Mouse (Mus musculus) layer of hippocampus, adult 9-10 months (tissue): ENCODE results near the gene Tex21.
"Not testable (repeated sequence)": the region's sequence is repeated elsewhere in the genome, so short reads cannot be mapped to it uniquely, and the experiment has no call there.

ENCODE experiments used
- DNase-seq: peaks from one replicate; pipeline ENCODE4 v3.0.0; 2022; ENCODE audit warnings: low spot score

Gene Tex21

GRCm38 (mm10) chr12:76195912-76196708 lies 50.4 kb downstream of the Tex21 start:
- DNase-seq, result peak; percentile 10

- DNase-seq, result no peak
Observed at GRCm38 (mm10) chr12:76194526-76194925, 52.0 kb downstream of the Tex21 start.

DNA sequence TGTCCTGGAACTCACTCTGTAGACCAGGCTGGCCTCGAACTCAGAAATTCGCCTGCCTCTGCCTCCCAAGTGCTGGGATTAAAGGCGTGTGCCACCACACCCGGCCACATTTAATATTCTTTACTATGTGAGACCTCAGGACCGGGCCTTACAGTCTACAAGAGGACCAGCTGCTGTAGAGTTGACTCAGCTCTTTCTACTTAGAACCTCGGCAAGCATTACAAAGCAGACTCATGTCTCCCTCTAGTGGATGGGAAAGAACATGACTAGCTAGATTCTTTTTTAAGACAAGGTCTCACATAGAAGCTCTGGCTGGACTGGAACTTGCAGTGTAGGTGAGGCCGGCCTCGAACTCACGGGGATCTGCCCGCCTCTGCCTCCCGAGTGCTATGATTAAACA lies 55.6 kb downstream of the Tex21 start:
- peak; percentile 36 for DNase-seq

DNA sequence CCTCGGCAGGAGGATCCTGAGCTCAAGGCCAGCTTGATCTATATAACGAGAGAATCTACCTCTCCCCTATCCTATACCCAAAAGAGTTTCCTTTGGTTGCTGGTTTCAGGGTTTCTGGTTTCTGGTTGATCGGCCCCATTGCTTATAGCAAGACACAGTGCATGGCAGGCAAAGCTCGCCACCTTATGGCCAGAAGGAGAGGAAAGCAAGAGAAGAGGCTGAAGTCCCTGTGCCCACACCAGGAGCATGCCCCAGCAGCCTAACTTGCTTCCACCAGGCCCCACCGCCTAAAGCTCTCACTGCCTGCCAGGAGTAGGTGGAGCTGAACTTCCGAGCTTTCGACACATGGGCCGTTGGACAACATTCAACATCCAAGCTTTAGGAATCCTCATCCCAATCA lies 58.7 kb downstream of the Tex21 start:
- no peak for DNase-seq

GRCm38 (mm10) chr12:76186473-76186872 lies 60.1 kb downstream of the Tex21 start:
- DNase-seq, result no peak

DNA sequence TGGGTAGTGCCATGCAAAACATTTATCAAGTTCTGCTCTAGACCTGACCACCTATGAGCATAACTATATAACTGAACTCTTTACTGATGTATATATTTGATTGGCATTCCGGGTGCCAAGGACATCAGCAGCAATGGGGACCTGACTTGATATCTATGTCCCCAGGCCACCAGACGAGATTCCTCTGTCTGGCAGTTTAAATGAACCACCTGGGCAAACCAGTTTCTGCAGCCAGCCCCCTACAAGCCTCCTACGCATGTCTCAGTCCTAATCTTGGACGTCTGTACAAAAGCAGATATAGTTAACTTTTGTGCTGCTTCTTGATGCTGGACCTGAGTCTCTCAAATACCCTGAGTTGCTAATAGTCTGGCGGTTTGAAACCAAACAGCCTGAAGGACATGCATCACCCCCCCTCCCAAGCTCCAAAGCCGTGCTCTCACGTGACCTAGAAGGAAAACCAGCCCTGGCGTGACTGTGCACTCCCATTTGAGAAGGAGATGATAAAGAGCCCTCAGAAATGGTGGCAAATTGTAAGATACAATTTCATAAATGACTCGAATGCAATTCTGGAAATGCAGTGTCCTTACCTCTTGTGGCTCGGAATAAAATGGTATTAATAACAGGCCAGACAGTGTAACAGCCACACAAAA lies 61.3 kb downstream of the Tex21 start:
- no peak for DNase-seq

DNA sequence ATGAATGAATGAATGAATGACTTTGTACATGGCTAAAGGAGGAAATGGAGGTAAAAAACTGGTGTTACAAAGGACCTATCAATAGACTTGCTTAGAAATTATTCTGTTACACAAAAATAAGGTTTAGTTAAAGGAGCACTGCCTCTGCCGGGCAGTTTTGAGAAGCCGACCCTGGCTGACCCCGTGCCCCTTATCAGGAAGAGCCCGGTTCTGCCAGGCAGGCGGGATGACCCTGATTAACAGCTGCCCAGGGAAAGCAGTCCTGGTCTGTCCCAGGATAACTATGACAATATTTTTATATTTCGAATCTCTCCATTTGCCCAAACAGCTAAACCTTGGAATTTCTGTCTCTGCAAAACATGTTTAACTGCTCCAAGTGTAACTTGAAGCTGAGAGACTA lies 62.3 kb downstream of the Tex21 start:
- DNase-seq, result no peak

DNA sequence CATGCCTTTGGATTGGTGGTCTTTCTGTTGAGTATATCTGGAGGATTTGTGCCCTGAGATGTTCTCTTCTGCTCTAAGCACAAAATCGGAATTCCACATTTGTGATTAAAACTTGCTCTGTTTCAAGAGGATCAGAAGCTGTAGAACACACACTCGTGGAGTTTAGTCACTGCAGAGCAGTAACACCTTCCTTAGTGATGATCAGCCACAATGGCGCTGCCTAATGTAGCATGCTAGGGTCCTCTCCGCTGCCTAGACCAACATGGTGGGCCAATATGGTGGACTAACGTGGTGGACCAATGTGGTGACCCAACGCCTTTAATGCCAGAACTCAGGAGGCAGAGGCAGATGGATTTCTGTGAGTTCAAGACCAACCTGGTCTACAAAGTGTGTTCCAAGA lies 63.7 kb downstream of the Tex21 start:
- no peak for DNase-seq

DNA sequence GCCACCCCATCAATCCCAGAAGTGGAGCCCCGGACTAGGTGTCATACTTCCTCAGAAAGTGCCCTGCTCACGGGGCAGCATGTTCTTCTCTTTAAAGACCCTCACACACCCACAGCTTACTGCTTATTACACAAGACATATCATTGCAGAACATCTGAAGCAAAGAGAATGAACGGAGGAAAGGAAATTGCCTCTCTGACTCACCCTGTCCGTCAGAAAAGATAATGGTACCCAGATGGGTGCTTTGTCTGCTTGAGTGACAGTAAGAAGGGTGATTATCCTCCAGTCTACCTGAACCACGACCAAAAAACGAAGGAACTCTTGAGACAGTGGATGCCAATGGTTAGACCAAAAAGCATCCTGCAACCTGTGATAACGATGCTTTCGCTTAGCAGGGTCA lies 65.1 kb downstream of the Tex21 start:
- no peak for DNase-seq

DNA sequence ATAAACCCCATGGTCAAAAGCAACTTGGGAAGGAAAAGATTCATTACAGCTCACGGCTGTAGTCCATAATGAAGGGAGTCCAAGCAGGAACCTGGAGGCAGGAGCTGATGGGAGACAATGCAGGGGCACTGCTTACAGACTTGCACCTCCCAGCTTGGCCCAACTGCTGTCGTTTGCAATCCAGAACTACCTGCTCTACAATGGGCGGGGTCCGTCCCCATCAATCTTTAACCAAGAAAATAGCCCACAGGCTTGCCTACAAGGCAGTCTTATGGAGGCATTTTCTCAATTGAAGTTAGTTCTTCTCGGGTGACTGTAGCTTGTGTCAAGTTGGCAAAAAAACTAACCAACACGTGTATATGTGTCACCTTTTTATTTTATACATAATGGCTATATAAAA lies 66.1 kb downstream of the Tex21 start:
- no peak for DNase-seq

DNA sequence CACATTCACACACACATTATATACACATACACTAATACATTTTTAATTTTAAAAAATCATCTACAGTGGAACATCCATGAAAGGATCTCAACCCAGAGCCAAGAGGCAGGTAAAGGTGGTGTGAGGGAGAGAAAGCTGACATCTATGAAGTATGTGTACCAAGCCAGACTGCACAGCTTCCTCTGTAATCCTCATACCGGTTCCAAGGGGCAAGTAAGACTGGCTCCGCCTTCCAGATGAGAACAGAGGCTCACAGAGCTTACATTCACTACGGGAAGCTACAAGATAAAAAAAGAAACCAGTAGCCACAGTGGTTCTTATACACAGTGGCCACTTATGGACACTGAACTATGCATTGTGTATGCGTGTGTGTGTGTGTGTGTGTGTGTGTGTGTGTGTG lies 67.0 kb downstream of the Tex21 start:
- DNase-seq, result no peak

GRCm38 (mm10) chr12:76179051-76179450 lies 67.5 kb downstream of the Tex21 start:
- no peak for DNase-seq

GRCm38 (mm10) chr12:76177864-76178518 lies 68.6 kb downstream of the Tex21 start:
- peak; percentile 17 for DNase-seq

GRCm38 (mm10) chr12:76177000-76177863 lies 69.3 kb downstream of the Tex21 start, which contains the start of gene Esr2:
Esr2 (minus strand) TSS chr12:76177259.
- no peak for DNase-seq

DNA sequence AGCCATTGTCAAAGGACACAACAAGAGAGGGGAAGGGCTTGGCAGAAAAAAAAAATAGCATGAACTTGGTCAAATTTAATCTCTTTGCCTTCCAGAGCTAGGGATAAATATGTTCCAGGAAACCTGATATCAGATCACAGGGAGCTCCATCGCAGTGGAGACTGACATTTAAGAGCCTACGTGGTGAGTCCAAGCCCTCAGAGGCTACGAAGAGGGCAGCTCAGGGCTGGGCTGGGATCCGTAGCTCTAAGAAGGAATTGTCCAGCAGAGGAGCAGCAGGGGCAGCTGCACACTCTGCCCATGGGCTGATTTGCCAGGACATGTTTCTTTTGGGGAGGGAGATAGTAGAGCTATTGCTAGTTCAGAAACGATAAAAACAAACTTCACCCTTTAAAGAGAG lies 80.9 kb downstream of the Tex21 start:
- no peak for DNase-seq

GRCm38 (mm10) chr12:76152389-76152788 lies 94.2 kb downstream of the Tex21 start:
- not testable (repeated sequence) for DNase-seq
